Mouse (Mus musculus): ENCODE measurements around the gene Olfr223.
"Not testable (repeated sequence)": the region's sequence is repeated elsewhere in the genome, so short reads cannot be mapped to it uniquely, and the experiment has no call there.

DNA sequence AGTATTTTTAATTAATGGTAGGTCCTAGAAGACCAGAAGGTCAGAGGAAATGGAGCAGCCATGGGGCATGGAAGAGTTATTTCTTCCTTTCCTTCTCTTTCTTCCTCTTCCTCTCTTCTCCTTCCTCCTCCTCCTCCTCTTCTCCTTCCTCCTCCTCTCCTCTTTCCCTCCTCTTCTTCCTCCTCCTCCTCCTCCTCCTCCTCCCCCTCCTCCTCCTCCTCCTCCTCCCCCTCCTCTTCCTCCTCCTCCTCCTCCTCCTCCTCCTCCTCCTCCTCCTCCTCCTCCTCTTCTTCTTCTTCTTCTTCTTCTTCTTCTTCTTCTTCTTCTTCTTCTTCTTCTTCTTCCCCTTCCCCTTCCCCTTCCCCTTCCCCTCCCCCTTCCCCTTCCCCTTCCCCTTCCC lies 17.0 kb downstream of the Olfr223 start, which contains the start of gene Olfr222:
- not testable (repeated sequence) for TF ChIP-seq TAL1 (conservative IDR thresholded peaks at IDR 0.05; ENCODE audit: low read depth, low read length); CTCF (IDR thresholded peaks at IDR 0.05; ENCODE audit: low read depth, low read length); GATA1 (IDR thresholded peaks at IDR 0.05; ENCODE audit: borderline replicate concordance, low read length); POLR2AphosphoS5 (IDR thresholded peaks at IDR 0.05; ENCODE audit: insufficient replicate concordance, low read depth, low read length); GATA2 (IDR thresholded peaks at IDR 0.05; ENCODE audit: borderline replicate concordance, low read depth, low read length)

Data from G1E (cell line).